Mouse (Mus musculus) G1E (cell line): Measurements from ENCODE around the gene Pld5.

ENCODE experiments used
- CTCF ChIP-seq: IDR thresholded peaks from 2 replicates; pipeline ENCODE4 v1.5.1; 2012; ENCODE audit warnings: low read depth, low read length, inconsistent platforms, mixed read lengths
- GATA1 ChIP-seq: IDR thresholded peaks from 2 replicates; pipeline ENCODE4 v1.6.1; 2012; ENCODE audit warnings: borderline replicate concordance, low read length, inconsistent platforms, mixed read lengths

- TF ChIP-seq CTCF (no peak), GATA1 (no peak)
Observed at GRCm38 (mm10) chr1:176223794-176224193, 51.3 kb downstream of the Pld5 start.
